Mouse (Mus musculus): ENCODE results near the gene Flot1. TPM values are rescaled to one million over a fixed set of nuclear protein-coding genes. Genes with fewer than 3 reads are reported as not detected.

The Flot1 gene
- polyA plus RNA-seq, 1 experiment from 2014 or later, result 80.2 TPM

DNA sequence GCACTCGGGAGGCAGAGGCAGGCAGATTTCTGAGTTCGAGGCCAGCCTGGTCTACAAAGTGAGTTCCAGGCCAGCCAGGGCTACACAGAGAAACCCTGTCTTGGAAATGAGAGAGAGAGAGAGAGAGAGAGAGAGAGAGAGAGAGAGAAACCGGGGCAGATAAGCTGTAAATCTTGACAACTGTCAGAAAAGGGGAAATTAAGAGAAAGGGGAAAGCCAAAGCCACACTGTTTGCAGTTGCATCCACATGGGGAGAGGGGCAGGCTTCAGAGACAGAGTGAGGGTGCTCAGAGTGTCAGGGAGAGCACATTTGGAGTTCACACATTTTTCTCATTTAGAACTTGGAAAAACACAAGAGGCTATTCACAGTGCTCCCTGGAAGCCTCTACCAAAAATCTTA, 35.0 kb upstream of the Flot1 start:
- Histone ChIP-seq H3K9me3 (replicated peaks) (no peaks in the 10 kb centered on the region), H3K27me3 (replicated peaks) (no peaks in the 10 kb centered on the region), H3K4me1 (replicated peaks) (peaks cover 23% of the 10 kb centered on the region), H3K36me3 (no peaks in the 10 kb centered on the region), H3K4me3 (no peak overlapping the region), H3K4me2 (no peak overlapping the region), H3K9ac (no peak overlapping the region), H3K27ac (ENCODE audit: poor library complexity, severe bottlenecking) (no peak overlapping the region)
- ATAC-seq (ENCODE audit: insufficient number of reproducible peaks, low FRiP score), result no peak
- 75% methylated on average over 3 of the region's 3 CpGs for WGBS

DNA sequence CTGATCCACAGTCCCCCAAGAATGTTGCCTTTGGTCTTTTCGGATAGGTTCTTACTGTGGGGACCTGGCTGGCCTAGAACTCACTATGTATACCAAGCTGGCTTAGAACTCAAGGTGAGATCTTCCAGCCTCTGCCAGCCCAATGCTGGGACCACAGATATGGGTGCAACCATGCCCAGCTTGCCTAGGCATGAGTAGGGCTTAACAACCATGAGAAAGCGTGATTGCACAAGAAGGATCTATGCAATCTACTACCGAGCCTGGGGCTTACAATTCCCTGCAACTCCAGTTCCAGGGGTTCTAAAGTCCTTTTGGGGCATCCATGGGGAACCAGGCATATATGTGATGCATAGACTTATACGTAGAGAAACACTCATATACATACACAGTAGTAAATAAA, 32.1 kb upstream of the Flot1 start:
- Histone ChIP-seq H3K9ac (no peak overlapping the region), H3K27ac (ENCODE audit: poor library complexity, severe bottlenecking) (no peak overlapping the region), H3K4me1 (replicated peaks) (peaks cover under 1% of the 10 kb centered on the region; the same call in 1 of the 2 replicates), H3K36me3 (no peaks in the 10 kb centered on the region), H3K27me3 (replicated peaks) (no peaks in the 10 kb centered on the region), H3K4me2 (no peak overlapping the region), H3K9me3 (replicated peaks) (no peaks in the 10 kb centered on the region), H3K4me3 (no peak overlapping the region)
- 78% methylated on average over 4 of the region's 4 CpGs for WGBS
- no peak for ATAC-seq (ENCODE audit: insufficient number of reproducible peaks, low FRiP score)

DNA sequence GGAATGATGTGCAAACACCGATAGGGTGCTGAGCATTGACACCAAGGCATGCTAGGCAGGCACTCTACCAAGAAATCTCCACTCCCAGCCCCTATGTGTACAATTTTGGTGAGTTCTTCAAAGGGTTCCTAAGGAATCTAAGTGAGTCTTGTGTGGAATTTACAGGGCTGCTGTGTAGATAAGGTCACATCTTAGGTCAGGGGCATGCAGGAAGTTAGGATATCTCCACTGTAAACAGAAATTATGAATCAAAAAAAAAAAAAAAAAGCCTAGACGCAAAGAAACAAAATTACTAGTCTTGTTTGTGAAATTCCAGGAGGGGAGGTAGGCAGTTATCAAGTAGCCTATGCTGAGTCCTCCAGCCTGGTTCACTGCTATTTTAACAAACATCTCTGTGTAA, 30.2 kb upstream of the Flot1 start:
- H3K27ac ChIP-seq (ENCODE audit: poor library complexity, severe bottlenecking), result no peak overlapping the region
- 64% methylated on average over 2 of the region's 2 CpGs for WGBS
- H3K27me3 ChIP-seq (replicated peaks), result no peaks in the 10 kb centered on the region
- no peaks in the 10 kb centered on the region for H3K36me3 ChIP-seq
- no peak overlapping the region for H3K9ac ChIP-seq
- H3K9me3 ChIP-seq (replicated peaks), result no peaks in the 10 kb centered on the region
- H3K4me1 ChIP-seq (replicated peaks), result no peaks in the 10 kb centered on the region
- H3K4me2 ChIP-seq, result no peak overlapping the region
- no peak overlapping the region for H3K4me3 ChIP-seq
- no peak for ATAC-seq (ENCODE audit: insufficient number of reproducible peaks, low FRiP score)

DNA sequence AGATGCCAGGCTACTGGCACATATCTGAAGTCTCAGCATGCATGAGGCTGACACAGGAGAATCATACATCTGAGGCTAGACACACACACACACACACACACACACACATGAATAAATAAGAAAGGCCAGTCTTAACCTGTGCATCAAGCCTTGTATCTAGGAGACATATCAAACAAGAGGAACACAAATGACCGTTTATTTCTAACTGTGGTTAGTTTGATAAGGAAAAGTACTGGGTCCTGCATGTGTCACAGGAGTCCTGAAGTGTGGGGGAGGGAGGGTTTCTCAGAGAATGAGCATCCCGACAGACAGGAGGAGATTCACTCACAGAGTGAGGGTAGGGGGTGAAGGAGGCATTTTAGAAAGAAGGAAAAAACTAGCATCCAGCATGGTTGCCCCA, 27.9 kb upstream of the Flot1 start:
- no peak for ATAC-seq (ENCODE audit: insufficient number of reproducible peaks, low FRiP score)
- Histone ChIP-seq H3K4me2 (no peak overlapping the region), H3K4me3 (no peak overlapping the region), H3K27me3 (replicated peaks) (no peaks in the 10 kb centered on the region), H3K9ac (no peak overlapping the region), H3K9me3 (replicated peaks) (no peaks in the 10 kb centered on the region; the same call in 1 of the 2 replicates), H3K36me3 (no peaks in the 10 kb centered on the region), H3K27ac (ENCODE audit: poor library complexity, severe bottlenecking) (no peak overlapping the region), H3K4me1 (replicated peaks) (no peaks in the 10 kb centered on the region)
- WGBS, result 27% methylated on average over 2 of the region's 2 CpGs

DNA sequence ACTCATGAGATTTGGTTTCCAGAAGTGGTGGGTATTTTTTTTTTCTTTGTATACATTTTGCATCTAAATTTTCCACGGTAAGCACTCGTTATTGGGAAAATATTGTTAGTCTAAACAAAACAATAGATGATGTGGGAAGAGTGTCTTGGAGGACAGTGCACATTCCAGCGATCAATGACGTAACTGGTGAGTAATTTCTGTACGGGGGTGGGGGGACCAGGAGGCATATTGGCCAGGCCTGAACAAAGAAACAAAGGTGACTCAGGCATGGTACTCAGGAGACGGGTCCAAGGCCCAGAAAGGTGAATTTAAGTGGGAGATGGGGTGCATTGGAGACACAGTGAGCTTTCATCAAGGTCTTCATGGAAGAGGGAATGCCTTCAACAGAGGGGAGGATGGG, 27.4 kb upstream of the Flot1 start:
- H3K4me2 ChIP-seq, result no peak overlapping the region
- H3K27me3 ChIP-seq (replicated peaks), result no peaks in the 10 kb centered on the region
- H3K4me3 ChIP-seq, result no peak overlapping the region
- no peaks in the 10 kb centered on the region for H3K36me3 ChIP-seq
- no peaks in the 10 kb centered on the region; the same call in 1 of the 2 replicates for H3K9me3 ChIP-seq (replicated peaks)
- 76% methylated on average over 6 of the region's 6 CpGs for WGBS
- no peak overlapping the region for H3K9ac ChIP-seq
- no peak for ATAC-seq (ENCODE audit: insufficient number of reproducible peaks, low FRiP score)
- no peak overlapping the region for H3K27ac ChIP-seq (ENCODE audit: poor library complexity, severe bottlenecking)
- no peaks in the 10 kb centered on the region for H3K4me1 ChIP-seq (replicated peaks)

DNA sequence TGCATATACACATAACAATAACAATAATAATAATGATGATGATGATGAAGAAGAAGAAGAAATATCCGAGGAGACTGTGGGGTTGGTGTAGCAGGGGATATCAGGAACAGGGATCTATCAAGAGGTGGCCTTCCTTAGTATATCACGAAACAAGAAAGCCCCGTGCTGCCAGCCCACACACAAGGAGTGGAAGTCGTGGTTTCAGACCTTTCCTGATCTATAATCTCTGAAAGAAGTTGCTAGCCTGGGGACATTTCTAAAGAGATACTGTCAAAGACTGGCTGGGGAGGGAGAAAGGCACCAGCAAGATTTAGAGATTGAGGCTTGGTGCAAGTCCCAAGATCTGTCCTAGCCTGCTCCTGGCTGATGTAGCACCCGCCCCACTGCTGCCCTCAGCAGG, 26.2 kb upstream of the Flot1 start:
- ATAC-seq (ENCODE audit: insufficient number of reproducible peaks, low FRiP score), result no peak
- no peak overlapping the region for H3K27ac ChIP-seq (ENCODE audit: poor library complexity, severe bottlenecking)
- H3K9me3 ChIP-seq (replicated peaks), result no peaks in the 10 kb centered on the region; the same call in 1 of the 2 replicates
- H3K4me1 ChIP-seq (replicated peaks), result no peaks in the 10 kb centered on the region
- H3K27me3 ChIP-seq (replicated peaks), result no peaks in the 10 kb centered on the region
- no peak overlapping the region for H3K9ac ChIP-seq
- no peak overlapping the region for H3K4me3 ChIP-seq
- H3K4me2 ChIP-seq, result no peak overlapping the region
- H3K36me3 ChIP-seq, result no peaks in the 10 kb centered on the region
- WGBS, result 62% methylated on average over 5 of the region's 5 CpGs

DNA sequence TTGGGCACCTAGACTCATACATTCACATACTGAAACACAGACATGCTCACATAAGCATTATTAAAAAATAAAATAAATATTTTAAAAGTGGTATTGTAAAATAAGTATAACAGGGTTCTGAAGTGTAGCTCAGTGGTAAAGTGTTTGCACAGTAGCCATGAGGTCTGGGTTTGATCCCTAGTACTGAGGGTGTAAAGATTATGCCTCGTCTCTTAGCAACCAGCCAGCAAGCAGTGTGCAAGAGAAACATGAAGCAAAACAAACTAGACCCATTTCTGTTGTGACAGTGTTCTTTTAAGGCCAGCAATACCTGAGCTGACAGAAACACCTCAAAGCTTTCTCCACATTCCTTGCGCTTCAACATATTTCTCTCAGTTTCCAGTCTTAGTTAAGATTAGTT, 22.1 kb upstream of the Flot1 start:
- no peak overlapping the region for H3K9ac ChIP-seq
- no peak overlapping the region for H3K4me3 ChIP-seq
- H3K36me3 ChIP-seq, result no peaks in the 10 kb centered on the region
- WGBS, result 78% methylated on average over 2 of the region's 2 CpGs
- no peak for ATAC-seq (ENCODE audit: insufficient number of reproducible peaks, low FRiP score)
- H3K4me2 ChIP-seq, result no peak overlapping the region
- H3K9me3 ChIP-seq (replicated peaks), result no peaks in the 10 kb centered on the region; the same call in 1 of the 2 replicates
- no peak overlapping the region for H3K27ac ChIP-seq (ENCODE audit: poor library complexity, severe bottlenecking)
- no peaks in the 10 kb centered on the region for H3K27me3 ChIP-seq (replicated peaks)
- H3K4me1 ChIP-seq (replicated peaks), result peaks cover 12% of the 10 kb centered on the region

DNA sequence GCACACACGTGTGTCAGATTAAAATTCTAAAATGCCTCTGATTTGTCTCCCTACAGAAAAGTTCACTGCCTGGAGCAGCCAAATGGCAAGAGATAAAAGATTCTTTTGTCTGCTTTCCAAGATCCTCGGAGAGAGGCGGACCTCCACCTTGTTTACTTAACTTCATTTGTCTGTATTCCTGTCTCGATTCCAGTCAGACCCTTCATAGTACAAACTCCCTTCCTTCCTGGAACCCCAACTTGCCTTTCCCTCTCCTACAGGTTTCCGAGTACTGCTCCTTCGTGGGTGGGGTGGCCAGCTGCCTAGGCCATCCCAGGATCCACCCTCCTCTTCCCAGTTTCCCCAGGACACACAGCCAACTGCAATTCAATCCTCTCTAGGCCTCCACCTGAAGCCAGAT, 20.0 kb upstream of the Flot1 start:
- no peak overlapping the region for H3K4me3 ChIP-seq
- H3K27me3 ChIP-seq (replicated peaks), result no peaks in the 10 kb centered on the region
- no peak overlapping the region for H3K27ac ChIP-seq (ENCODE audit: poor library complexity, severe bottlenecking)
- no peak for ATAC-seq (ENCODE audit: insufficient number of reproducible peaks, low FRiP score)
- H3K36me3 ChIP-seq, result no peaks in the 10 kb centered on the region
- H3K9me3 ChIP-seq (replicated peaks), result no peaks in the 10 kb centered on the region; the same call in 1 of the 2 replicates
- H3K4me1 ChIP-seq (replicated peaks), result peaks cover 12% of the 10 kb centered on the region
- H3K9ac ChIP-seq, result no peak overlapping the region
- WGBS, result 53% methylated on average over 6 of the region's 6 CpGs
- no peak overlapping the region for H3K4me2 ChIP-seq

DNA sequence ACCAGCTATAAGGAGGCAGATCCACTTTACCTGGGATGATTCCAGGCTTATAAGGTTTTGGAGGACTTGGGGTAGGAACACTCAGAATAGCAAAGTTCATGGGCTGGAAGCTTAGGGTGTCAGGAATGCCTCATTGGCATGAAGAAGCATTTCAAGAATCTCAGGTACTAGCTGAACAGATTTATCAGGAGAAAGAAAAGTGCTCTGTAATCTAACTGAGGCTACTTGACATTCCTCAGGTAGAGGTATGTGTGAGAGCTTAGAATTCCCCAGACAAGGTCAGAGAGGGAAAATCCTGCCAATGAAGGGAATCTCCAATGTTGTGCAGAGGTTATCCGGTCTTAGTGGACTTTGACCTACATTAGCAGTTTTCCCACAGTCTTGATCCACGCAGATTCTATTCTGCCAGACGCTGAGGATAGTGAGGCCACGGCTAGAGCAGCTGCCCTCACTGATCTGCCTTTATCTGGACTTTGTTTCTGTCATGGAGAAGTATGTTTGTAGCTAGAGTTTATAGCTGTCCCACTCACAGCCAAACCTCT, 19.1 kb upstream of the Flot1 start:
- H3K9ac ChIP-seq, result no peak overlapping the region
- no peaks in the 10 kb centered on the region for H3K36me3 ChIP-seq
- H3K4me1 ChIP-seq (replicated peaks), result peaks cover 12% of the 10 kb centered on the region
- ATAC-seq (ENCODE audit: insufficient number of reproducible peaks, low FRiP score), result no peak
- no peak overlapping the region for H3K4me3 ChIP-seq
- no peak overlapping the region for H3K4me2 ChIP-seq
- H3K27ac ChIP-seq (ENCODE audit: poor library complexity, severe bottlenecking), result peak overlapping the region; percentile 20; the same call in 1 of the 2 replicates
- 32% methylated on average over 4 of the region's 4 CpGs for WGBS
- H3K9me3 ChIP-seq (replicated peaks), result no peaks in the 10 kb centered on the region
- no peaks in the 10 kb centered on the region for H3K27me3 ChIP-seq (replicated peaks)

DNA sequence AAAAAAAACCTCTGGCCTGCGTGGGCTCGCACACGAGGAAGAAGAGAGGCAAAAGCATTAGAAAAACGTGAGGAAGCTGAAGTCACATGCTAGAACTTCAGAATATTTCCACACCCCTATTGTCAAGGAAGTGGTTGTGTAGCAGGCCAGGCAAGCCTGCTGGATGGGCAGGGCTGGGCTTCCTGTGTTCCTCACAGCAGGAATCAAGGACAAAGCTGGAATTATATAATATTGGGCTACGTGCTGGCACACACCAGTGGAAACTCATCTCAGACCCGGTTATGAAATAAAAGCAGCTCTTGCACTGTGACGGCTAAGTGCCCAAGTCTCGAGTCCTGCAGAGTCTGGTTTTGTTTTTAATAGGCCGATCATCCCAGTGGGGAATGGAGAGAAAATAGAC, 15.0 kb upstream of the Flot1 start:
- Histone ChIP-seq H3K4me3 (no peak overlapping the region), H3K4me1 (replicated peaks) (peaks cover 33% of the 10 kb centered on the region), H3K27ac (ENCODE audit: poor library complexity, severe bottlenecking) (peak overlapping the region; percentile 26; the same call in 1 of the 2 replicates), H3K4me2 (no peak overlapping the region), H3K27me3 (replicated peaks) (no peaks in the 10 kb centered on the region), H3K9me3 (replicated peaks) (no peaks in the 10 kb centered on the region), H3K9ac (no peak overlapping the region), H3K36me3 (no peaks in the 10 kb centered on the region)
- WGBS, result 72% methylated on average over 9 of the region's 9 CpGs
- no peak for ATAC-seq (ENCODE audit: insufficient number of reproducible peaks, low FRiP score)

DNA sequence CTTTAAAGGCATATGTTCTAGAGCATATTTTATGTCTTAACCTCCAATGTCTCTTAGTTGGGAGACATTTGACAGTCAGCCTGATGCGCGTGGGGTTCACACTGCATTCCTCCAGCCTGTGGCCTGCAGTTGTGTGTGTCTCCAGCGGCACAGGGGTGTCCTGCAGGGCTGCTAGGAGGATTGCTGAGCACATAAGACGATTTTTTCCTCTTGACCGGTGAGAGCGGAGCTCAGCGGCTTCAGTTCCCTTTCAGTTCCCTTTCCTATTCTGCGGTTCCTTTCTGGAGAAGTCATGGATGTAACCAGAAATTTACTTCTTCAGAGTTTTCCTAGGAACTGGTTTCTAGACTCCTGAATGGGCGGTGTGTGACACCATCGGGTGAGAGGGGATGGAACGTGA, 13.6 kb upstream of the Flot1 start:
- ATAC-seq (ENCODE audit: insufficient number of reproducible peaks, low FRiP score), result no peak
- peaks cover 33% of the 10 kb centered on the region for H3K4me1 ChIP-seq (replicated peaks)
- H3K4me2 ChIP-seq, result no peak overlapping the region
- H3K4me3 ChIP-seq, result no peak overlapping the region
- WGBS, result 80% methylated on average over 11 of the region's 11 CpGs
- no peaks in the 10 kb centered on the region for H3K9me3 ChIP-seq (replicated peaks)
- no peaks in the 10 kb centered on the region for H3K27me3 ChIP-seq (replicated peaks)
- no peak overlapping the region for H3K27ac ChIP-seq (ENCODE audit: poor library complexity, severe bottlenecking)
- no peak overlapping the region for H3K9ac ChIP-seq
- no peaks in the 10 kb centered on the region for H3K36me3 ChIP-seq
